Mouse (Mus musculus): ENCODE data around the gene Tnks2.

DNA sequence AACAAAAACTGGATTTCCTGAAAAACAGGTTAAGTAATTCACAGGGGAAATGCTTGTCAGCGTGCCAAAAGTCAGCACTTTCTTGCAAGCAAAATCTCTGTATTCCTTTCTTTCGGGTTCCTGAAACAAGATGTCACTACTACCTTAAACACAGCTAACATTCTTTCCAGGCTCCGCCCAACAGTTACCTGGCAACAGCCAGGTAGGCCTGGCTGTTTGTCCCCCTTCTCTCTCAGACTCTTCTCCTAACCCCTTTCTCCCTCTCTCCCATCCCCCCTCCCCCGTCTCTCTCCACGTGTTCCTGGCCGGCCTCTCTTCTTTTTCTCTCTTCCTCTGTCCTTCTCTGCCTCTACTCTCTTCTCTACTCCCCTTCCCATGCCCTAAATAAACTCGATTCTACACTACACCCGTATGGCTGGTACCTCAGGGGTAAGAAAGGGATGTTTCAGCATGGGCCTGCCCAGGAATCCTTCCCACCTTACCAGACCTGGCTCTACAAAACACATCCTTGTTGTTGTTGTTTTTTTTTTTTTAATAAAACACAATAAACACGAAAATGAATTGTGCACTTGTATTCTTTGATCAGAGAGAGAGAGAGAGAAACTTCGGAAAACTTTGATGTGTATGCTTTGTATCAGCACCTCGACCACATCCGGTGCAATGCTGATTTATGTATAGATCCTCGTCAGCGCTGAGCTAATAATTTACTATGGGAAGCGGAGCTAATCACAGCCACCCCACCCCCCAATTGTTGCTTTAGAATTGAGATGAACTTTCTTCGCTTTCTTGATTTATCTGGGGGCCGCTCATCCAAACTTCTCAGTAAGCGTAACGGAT, 863 bp upstream of the Tnks2 start:
- TF ChIP-seq CTCF (IDR thresholded peaks at IDR 0.05; ENCODE audit: low read depth) (no peak), EP300 (IDR thresholded peaks at IDR 0.05; ENCODE audit: low read depth) (no peak)

Measured in liver, embryonic 14.5 days (tissue).